Comparison of ENCODE assay signal across 8 mouse cellular contexts in genomic region chr6:50588251-50588650, GRCm38 (mm10). TPM values are rescaled to one million over a fixed set of nuclear protein-coding genes. Genes with fewer than 3 reads are reported as not detected.
DNase-seq lines count a peak whose midpoint lies in the region; ATAC-seq and TF ChIP-seq lines count a peak whose summit lies in the region.

No protein-coding gene starts in this region.

- no peak overlapping the region for H3K27ac ChIP-seq in liver, embryonic 14.5 days

- peak; percentile 77 for TF ChIP-seq CTCF in liver, embryonic 14.5 days (IDR thresholded peaks at IDR 0.05; ENCODE audit: low read depth)

- no peak overlapping the region for H3K4me3 ChIP-seq in liver, embryonic 14.5 days (ENCODE audit: insufficient read depth in 1 of 2, low read depth in 2 of 2, low read length in 2 of 2)

- WGBS in liver, embryonic 14.5 days (ENCODE audit: insufficient replicate concordance): 70% methylated on average over 1 of the region's 1 CpGs

- no peaks in the 10 kb centered on the region for H3K27me3 ChIP-seq in liver, embryonic 14.5 days (ENCODE audit: control insufficient read depth, insufficient read depth, low read length)

- peak; percentile 58; the same call in 1 of the 2 replicates for ATAC-seq in cerebellum, adult (ENCODE audit: insufficient number of reproducible peaks, low FRiP score, low TSS enrichment)
- no peak for ATAC-seq in liver, embryonic 14.5 days (ENCODE audit: insufficient read depth)

- peaks cover 0 to 13% of the 10 kb centered on the region in 2 experiments; a peak in 2 of 4 replicates for H3K4me1 ChIP-seq in liver, embryonic 14.5 days (replicated peaks; ENCODE audit: control insufficient read depth in 2 of 2, insufficient read depth in 2 of 2, low read length in 1 of 2)

- no peak overlapping the region for H3K4me2 ChIP-seq in liver, embryonic 14.5 days (ENCODE audit: low read depth)

- no peak overlapping the region for H3K9ac ChIP-seq in liver, embryonic 14.5 days (replicated peaks)

- DNase-seq in cerebellum, adult 11-12 months: no peak
- peak; percentile 56 for DNase-seq in left cerebral cortex, adult 11 months (ENCODE audit: low spot score)
- DNase-seq in left cerebral cortex, adult 8-10 months (ENCODE audit: low spot score in 2 of 2): no peak
- DNase-seq in Muller cell, postnatal 12 days (ENCODE audit: inconsistent ontology term): peak; percentile 16
- peak; percentile 85 for DNase-seq in embryo, embryonic 11 days
- DNase-seq in liver, embryonic 14.5 days (ENCODE audit: low read depth in 3 of 3, low spot score in 3 of 3): peak; percentile 52 to 60 (median 54)
- DNase-seq in skeletal muscle tissue, adult 2 months (ENCODE audit: low read depth, low spot score): peak; percentile 47

- no peaks in the 10 kb centered on the region for H3K9me3 ChIP-seq in liver, embryonic 14.5 days (ENCODE audit: control insufficient read depth, low read length)

- TF ChIP-seq EP300 in liver, embryonic 14.5 days (IDR thresholded peaks at IDR 0.05; ENCODE audit: low read depth): no peak

- no peaks in the 10 kb centered on the region for H3K36me3 ChIP-seq in liver, embryonic 14.5 days (replicated peaks; ENCODE audit: control insufficient read depth, insufficient read depth, low read depth)

RNA-seq across cellular contexts. Expression of gene 4921507P07Rik, which starts 8.2 kb away (rescaled TPM):
- under 1 TPM; 0.30 to 0.79 (median 0.64) TPM for total RNA-seq in left cerebral cortex, adult 8-10 months (2022)
- polyA plus RNA-seq in liver, embryonic 14.5 days (2012; rRNA removed): 0.11 and 0.31 TPM in 2 replicates
- 0.29 and 0.39 TPM in 2 replicates for polyA plus RNA-seq in liver, embryonic 14.5 days (2014; fragmentation: Nextera tagmentation; extraction: Ambion mirVana)

RNA-seq across cellular contexts. Expression of gene Cycs, which starts 21.9 kb away (rescaled TPM):
- total RNA-seq in left cerebral cortex, adult 8-10 months (2022): 10 to 100 TPM; 38.1 to 47.2 (median 40.6) TPM
- 8.9 and 21.6 TPM in 2 replicates for polyA plus RNA-seq in liver, embryonic 14.5 days (2012; rRNA removed)
- 41.8 and 44.9 TPM in 2 replicates for polyA plus RNA-seq in liver, embryonic 14.5 days (2014; fragmentation: Nextera tagmentation; extraction: Ambion mirVana)

Comparison
In these comparisons a context has a peak if more than half of its experiments do, and no peak if none do; other contexts are left out.
1. DNase-seq: peak in left cerebral cortex, adult 11 months (single experiment), Muller cell, postnatal 12 days (single experiment), embryo, embryonic 11 days (single experiment), liver, embryonic 14.5 days (3 of 3) and skeletal muscle tissue, adult 2 months (single experiment); none in cerebellum, adult 11-12 months (single experiment) and left cerebral cortex, adult 8-10 months (0 of 2).